Mouse (Mus musculus) brain, embryonic 14.5 days (tissue): ENCODE measurements at regions not wholly inside any gene's neighbourhood (a gene's known extent, or its start where the extent isn't known, plus 50 kb on each side); places are given as distances from the start of the nearest gene placed in this dataset.

Experiments used
- CTCF ChIP-seq: fragments of 200-500 bp; IDR thresholded peaks from 2 replicates; pipeline ENCODE4 v1.5.1; 2012; ENCODE audit warnings: inconsistent platforms, mild to moderate bottlenecking, moderate library complexity, borderline replicate concordance; ENCODE audit not compliant: insufficient read depth, insufficient read length; ENCODE audit errors: extremely low read depth
- POLR2A ChIP-seq: fragments of 200-500 bp; IDR thresholded peaks from 2 replicates; pipeline ENCODE4 v1.6.1; 2012; ENCODE audit warnings: mild to moderate bottlenecking, inconsistent platforms, borderline replicate concordance; ENCODE audit not compliant: poor library complexity, insufficient read depth, insufficient read length, severe bottlenecking; ENCODE audit errors: extremely low read depth

DNA sequence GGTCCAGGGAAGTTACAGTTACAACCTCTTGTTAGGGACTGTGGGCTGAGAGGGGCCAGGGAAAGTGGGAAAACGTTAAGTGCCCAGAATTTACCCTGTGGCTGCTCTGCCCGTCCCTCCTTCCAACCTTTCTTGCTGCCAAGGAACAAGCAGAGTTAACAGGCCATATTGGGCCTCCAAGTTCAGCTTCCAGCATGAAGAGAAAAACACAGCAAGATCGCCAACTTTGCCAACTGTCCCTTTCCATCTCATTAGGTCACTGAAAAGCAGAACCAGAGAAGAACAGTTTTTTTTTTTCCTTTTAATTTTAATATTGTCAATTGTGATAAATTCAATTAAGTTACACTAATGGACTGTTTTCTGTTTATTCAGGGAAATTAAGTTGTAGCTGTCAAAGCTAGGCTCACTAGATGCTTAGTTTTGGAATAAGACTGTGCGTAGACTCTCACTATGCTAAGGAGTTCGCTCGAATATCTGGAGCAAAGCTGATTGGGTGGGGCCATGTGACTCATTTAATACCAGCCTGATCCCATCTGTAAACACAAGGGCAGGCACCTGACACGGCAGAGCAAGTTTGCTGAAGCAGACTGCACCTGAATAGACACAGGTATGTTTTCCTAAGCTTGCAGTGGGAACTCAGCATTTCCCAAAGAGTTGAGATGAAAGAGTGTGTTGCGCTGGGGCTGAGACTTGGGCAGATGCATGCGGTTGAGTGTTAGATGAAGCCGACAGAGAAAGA, 178.9 kb downstream of the Gm45692 start:
- TF ChIP-seq POLR2A (no peak), CTCF (no peak)
